Mouse (Mus musculus): ENCODE measurements around the gene Tnr.

DNA sequence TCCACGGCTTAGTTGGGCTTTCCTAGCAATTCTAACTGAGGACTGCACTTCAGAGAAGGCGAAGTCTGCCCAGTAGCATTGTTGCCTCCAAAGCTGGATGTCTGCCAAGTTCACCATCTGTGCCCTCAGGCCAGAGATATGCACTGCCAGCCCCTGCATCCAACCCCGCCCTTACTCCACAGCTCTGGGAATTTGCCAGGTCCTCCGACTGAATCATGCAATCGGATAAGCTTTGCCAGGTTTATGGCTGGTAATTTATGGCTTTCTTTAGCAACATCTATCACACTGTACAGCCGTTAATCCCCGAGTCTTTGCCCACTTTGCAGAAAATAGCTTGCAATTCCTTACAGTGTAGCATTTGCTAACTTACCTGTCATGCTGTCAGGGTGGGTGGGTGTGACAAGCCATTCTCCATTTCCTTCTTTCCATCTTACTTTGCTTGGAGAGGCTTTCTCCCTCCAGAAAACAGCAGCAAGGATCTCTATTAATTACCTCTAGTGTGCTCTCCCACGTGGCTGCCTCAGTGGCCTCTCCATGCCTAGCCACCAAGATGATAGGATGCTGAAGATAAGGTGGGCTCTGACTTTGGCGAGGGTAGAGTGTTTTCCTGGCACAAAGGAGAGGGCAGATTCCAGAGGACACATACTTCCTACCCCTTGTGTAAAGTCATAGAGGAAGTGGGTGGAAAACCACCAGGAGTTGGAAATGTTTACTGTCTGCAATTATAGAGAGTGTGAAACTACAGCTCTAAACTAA, 163.1 kb downstream of the Tnr start:
- no peak for TF ChIP-seq CTCF (IDR thresholded peaks at IDR 0.05; ENCODE audit: insufficient read depth, low read depth, low read length)
- no peak for TF ChIP-seq POLR2A (IDR thresholded peaks at IDR 0.05; ENCODE audit: insufficient read depth, low read depth, low read length)
